Mouse (Mus musculus): ENCODE results near the gene Ric1.

GRCm38 (mm10) chr19:29520996-29521560, 1.0 kb upstream of the Ric1 start:
- TF ChIP-seq POLR2A (IDR thresholded peaks at IDR 0.05; ENCODE audit: low read depth, low read length) (no peak), CTCF (IDR thresholded peaks at IDR 0.05; ENCODE audit: borderline replicate concordance, insufficient read depth, low read length) (no peak)
